Mouse (Mus musculus) MEL (cell line): Measurements from ENCODE around the gene Agbl2. TPM values are rescaled to one million over a fixed set of nuclear protein-coding genes. Genes with fewer than 3 reads are reported as not detected.
A peak's percentile ranks its signal among the peaks of the same experiment; 100 is the strongest.

ENCODE experiments used
- DNase-seq: peaks from one replicate; pipeline ENCODE4 v3.0.0; 2011; ENCODE audit warnings: low read depth, low spot score
- H3K27ac ChIP-seq: 2 replicates; pipeline ENCODE4 v1.5.1; 2012; ENCODE audit warnings: low read depth, mild to moderate bottlenecking, control low read depth, low read length, moderate library complexity; ENCODE audit not compliant: control insufficient read depth
- H3K27me3 ChIP-seq, 2 experiments: fragments of 150-350 bp in 1 of 2; sonication (generic) in 1 of 2; 2 replicates each; pipeline ENCODE4 v1.6.1; 2012; ENCODE audit warnings: low read length in 2 of 2, mild to moderate bottlenecking in 2 of 2, improper control_type of control experiment in 1 of 2, moderate library complexity in 1 of 2; ENCODE audit not compliant: insufficient read depth in 2 of 2, control insufficient read depth in 1 of 2
- H3K36me3 ChIP-seq, 2 experiments: 2 replicates each; pipeline ENCODE4 v1.6.1; 2012 to 2014; ENCODE audit warnings: low read length in 2 of 2, improper control_type of control experiment in 1 of 2, inconsistent platforms in 1 of 2, mild to moderate bottlenecking in 1 of 2; ENCODE audit not compliant: insufficient read depth in 2 of 2, control insufficient read depth in 1 of 2
- H3K4me1 ChIP-seq, 2 experiments: fragments of 150-350 bp in 1 of 2; sonication (generic) in 1 of 2; 2 replicates each; pipeline ENCODE4 v1.6.1; 2012; ENCODE audit warnings: low read length in 2 of 2, improper control_type of control experiment in 1 of 2, mild to moderate bottlenecking in 1 of 2; ENCODE audit not compliant: insufficient read depth in 2 of 2, control insufficient read depth in 1 of 2
- H3K4me3 ChIP-seq, 2 experiments: fragments of 150-350 bp in 1 of 2; sonication (generic) in 1 of 2; 2 replicates each; pipeline ENCODE4 v1.5.1; 2012; ENCODE audit warnings: low read depth in 2 of 2, low read length in 2 of 2, mild to moderate bottlenecking in 2 of 2, moderate library complexity in 2 of 2, control low read depth in 1 of 2, improper control_type of control experiment in 1 of 2; ENCODE audit not compliant: control insufficient read depth in 1 of 2, insufficient read depth in 1 of 2
- H3K79me2 ChIP-seq: 2 replicates; pipeline ENCODE4 v1.6.1; 2012; ENCODE audit warnings: mild to moderate bottlenecking, low read length, moderate library complexity; ENCODE audit not compliant: control insufficient read depth, poor library complexity, insufficient read depth
- H3K9ac ChIP-seq: 2 replicates; pipeline ENCODE4 v1.6.1; 2012; ENCODE audit warnings: low read depth, mild to moderate bottlenecking, control low read depth, low read length, moderate library complexity; ENCODE audit not compliant: control insufficient read depth, poor library complexity, severe bottlenecking
- H3K9me3 ChIP-seq: fragments of 150-350 bp; sonication (generic); replicated peaks from 2 replicates; pipeline ENCODE4 v1.6.1; 2012; ENCODE audit warnings: mild to moderate bottlenecking, low read length, improper control_type of control experiment, moderate library complexity; ENCODE audit not compliant: insufficient read depth
- CHD1 ChIP-seq: IDR thresholded peaks from 2 replicates; pipeline ENCODE4 v1.6.1; 2012; ENCODE audit warnings: low read depth, mild to moderate bottlenecking, inconsistent platforms, low read length, improper control_type of control experiment
- CTCF ChIP-seq, 3 experiments: IDR thresholded peaks in 2 of 3; conservative IDR thresholded peaks in 1 of 3; 2 replicates each; pipeline ENCODE4 v1.5.1; 2011 to 2012; ENCODE audit warnings: low read length in 3 of 3, low read depth in 2 of 3, mild to moderate bottlenecking in 2 of 3, improper control_type of control experiment in 1 of 3, inconsistent platforms in 1 of 3, mixed read lengths in 1 of 3, moderate library complexity in 1 of 3; ENCODE audit not compliant: control insufficient read depth in 1 of 3, insufficient read depth in 1 of 3, poor library complexity in 1 of 3, severe bottlenecking in 1 of 3
- E2F4 ChIP-seq: IDR thresholded peaks from 2 replicates; pipeline ENCODE4 v1.6.1; 2011; ENCODE audit warnings: low read depth, low read length, improper control_type of control experiment, borderline replicate concordance
- ELF1 ChIP-seq: IDR thresholded peaks from 2 replicates; pipeline ENCODE4 v1.6.1; 2014; ENCODE audit warnings: low read depth, mild to moderate bottlenecking, inconsistent platforms, low read length, improper control_type of control experiment, moderate library complexity
- ETS1 ChIP-seq: IDR thresholded peaks from 2 replicates; pipeline ENCODE4 v1.6.1; 2012; ENCODE audit warnings: low read depth, mild to moderate bottlenecking, inconsistent platforms, low read length, improper control_type of control experiment, moderate library complexity
- GATA1 ChIP-seq: IDR thresholded peaks from 2 replicates; pipeline ENCODE4 v1.6.1; 2011; ENCODE audit warnings: low read depth, low read length, improper control_type of control experiment
- HCFC1 ChIP-seq: IDR thresholded peaks from 2 replicates; pipeline ENCODE4 v1.6.1; 2012; ENCODE audit warnings: low read depth, mild to moderate bottlenecking, inconsistent platforms, low read length, improper control_type of control experiment, moderate library complexity
- MAX ChIP-seq: IDR thresholded peaks from 2 replicates; pipeline ENCODE4 v1.6.1; 2011; ENCODE audit warnings: low read length, improper control_type of control experiment
- MAZ ChIP-seq: IDR thresholded peaks from 2 replicates; pipeline ENCODE4 v1.6.1; 2012; ENCODE audit warnings: low read depth, mild to moderate bottlenecking, inconsistent platforms, low read length, improper control_type of control experiment
- MEF2A ChIP-seq: IDR thresholded peaks from 2 replicates; pipeline ENCODE4 v1.6.1; 2014; ENCODE audit warnings: low read depth, mild to moderate bottlenecking, inconsistent platforms, low read length, improper control_type of control experiment; ENCODE audit not compliant: poor library complexity, insufficient replicate concordance, severe bottlenecking; ENCODE audit errors: extremely low read depth
- MXI1 ChIP-seq: IDR thresholded peaks from 2 replicates; pipeline ENCODE4 v1.6.1; 2011; ENCODE audit warnings: mild to moderate bottlenecking, low read depth, low read length, improper control_type of control experiment
- MYB ChIP-seq: IDR thresholded peaks from 2 replicates; pipeline ENCODE4 v1.6.1; 2011; ENCODE audit warnings: mild to moderate bottlenecking, low read depth, low read length, improper control_type of control experiment
- MYC ChIP-seq: IDR thresholded peaks from 2 replicates; pipeline ENCODE4 v1.6.1; 2011; ENCODE audit warnings: low read depth, mild to moderate bottlenecking, low read length, improper control_type of control experiment, moderate library complexity
- NELFE ChIP-seq: IDR thresholded peaks from 2 replicates; pipeline ENCODE4 v1.6.1; 2011; ENCODE audit warnings: low read depth, low read length, improper control_type of control experiment
- NRF1 ChIP-seq: IDR thresholded peaks from 2 replicates; pipeline ENCODE4 v1.6.1; 2014; ENCODE audit warnings: low read depth, mild to moderate bottlenecking, inconsistent platforms, low read length, improper control_type of control experiment, moderate library complexity; ENCODE audit not compliant: poor library complexity, insufficient read depth, severe bottlenecking
- POLR2A ChIP-seq, 2 experiments: IDR thresholded peaks; 2 replicates each; pipeline ENCODE4 v1.6.1; 2011 to 2012; ENCODE audit warnings: low read length in 2 of 2, mild to moderate bottlenecking in 2 of 2, control low read depth in 1 of 2, improper control_type of control experiment in 1 of 2, low read depth in 1 of 2, moderate library complexity in 1 of 2; ENCODE audit not compliant: control insufficient read depth in 1 of 2, insufficient read depth in 1 of 2, poor library complexity in 1 of 2
- POLR2AphosphoS2 ChIP-seq: IDR thresholded peaks from 2 replicates; pipeline ENCODE4 v1.6.1; 2011; ENCODE audit warnings: low read length, improper control_type of control experiment
- POLR2AphosphoS5 ChIP-seq: IDR thresholded peaks from 2 replicates; pipeline ENCODE4 v1.6.1; 2012; ENCODE audit warnings: low read depth, borderline replicate concordance, mild to moderate bottlenecking, inconsistent platforms, low read length, moderate library complexity, mixed read lengths
- RCOR1 ChIP-seq: IDR thresholded peaks from 2 replicates; pipeline ENCODE4 v1.6.1; 2012; ENCODE audit warnings: low read depth, mild to moderate bottlenecking, inconsistent platforms, low read length, improper control_type of control experiment
- SIN3A ChIP-seq: IDR thresholded peaks from 2 replicates; pipeline ENCODE4 v1.6.1; 2012; ENCODE audit warnings: low read length, improper control_type of control experiment, inconsistent platforms
- SMC3 ChIP-seq: IDR thresholded peaks from 2 replicates; pipeline ENCODE4 v1.6.1; 2011; ENCODE audit warnings: low read depth, low read length, improper control_type of control experiment
- TBP ChIP-seq: IDR thresholded peaks from 2 replicates; pipeline ENCODE4 v1.8.0; 2011; ENCODE audit warnings: low read depth, low read length, improper control_type of control experiment
- TCF12 ChIP-seq: IDR thresholded peaks from 2 replicates; pipeline ENCODE4 v1.6.1; 2014; ENCODE audit warnings: low read depth, mild to moderate bottlenecking, inconsistent platforms, low read length, improper control_type of control experiment, moderate library complexity
- ZC3H11A ChIP-seq: IDR thresholded peaks from 2 replicates; pipeline ENCODE4 v1.6.1; 2012; ENCODE audit warnings: low read depth, mild to moderate bottlenecking, inconsistent platforms, low read length, improper control_type of control experiment
- ZKSCAN1 ChIP-seq: IDR thresholded peaks from 2 replicates; pipeline ENCODE4 v1.6.1; 2012; ENCODE audit warnings: low read depth, mild to moderate bottlenecking, inconsistent platforms, low read length, improper control_type of control experiment, moderate library complexity
- ZMIZ1 ChIP-seq: IDR thresholded peaks from 2 replicates; pipeline ENCODE4 v1.6.1; 2012; ENCODE audit warnings: low read depth, mild to moderate bottlenecking, inconsistent platforms, low read length, improper control_type of control experiment, moderate library complexity
- ZNF384 ChIP-seq: IDR thresholded peaks from 2 replicates; pipeline ENCODE4 v1.6.1; 2012; ENCODE audit warnings: low read depth, mild to moderate bottlenecking, inconsistent platforms, low read length, improper control_type of control experiment
- polyA plus RNA-seq, 2 experiments: library from polyadenylated mRNA; stranded (reverse) in 1 of 2; unstranded in 1 of 2; fragments of >175 nt in 1 of 2; fragments of >200 nt in 1 of 2; gene quantifications; 2 replicates each; pipeline versions ENCODE4 v1.2.1 to v1.2.4; 2012; ENCODE audit warnings: low replicate concordance in 2 of 2, low read depth in 1 of 2; ENCODE audit not compliant: insufficient read length in 2 of 2, insufficient read depth in 1 of 2, missing spikeins in 1 of 2
- total RNA-seq: library from RNA; depleted of rRNA; stranded (reverse); fragments of 300-350 nt; gene quantifications from 2 replicates; pipeline ENCODE4 v1.2.3, GENCODE M21; 2012

Agbl2 gene
- total and polyA plus RNA-seq, 3 experiments: not detected

DNA sequence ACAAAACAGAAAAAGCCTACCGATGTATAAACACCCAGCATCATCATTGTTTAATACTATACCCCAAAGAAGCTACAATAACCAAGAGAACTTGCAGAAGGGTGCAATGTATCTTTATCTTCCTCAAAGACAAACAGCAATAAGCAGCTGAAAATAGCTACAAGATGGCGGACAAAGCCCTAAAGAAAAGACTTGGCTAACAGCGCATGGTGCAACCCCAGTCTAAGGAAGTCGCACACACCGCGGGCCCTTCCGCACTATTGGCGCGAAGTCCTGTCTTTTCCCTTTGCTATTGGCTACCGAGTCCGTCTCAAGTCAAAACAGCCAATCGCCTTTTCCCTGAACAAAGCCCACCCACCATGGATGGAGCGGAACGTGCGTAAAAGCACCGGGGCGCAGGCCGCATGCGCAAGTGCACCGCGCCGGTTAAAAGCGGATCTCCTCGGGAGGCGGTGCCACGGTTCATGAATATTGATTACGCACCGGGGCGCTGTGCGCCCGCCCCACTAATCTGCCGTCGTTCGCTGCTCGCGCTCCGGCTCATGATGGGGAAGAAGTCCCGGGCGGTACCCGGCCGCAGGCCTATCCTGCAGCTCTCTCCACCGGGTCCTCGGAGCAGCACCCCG, 37.4 kb upstream of the Agbl2 start, which contains the start of gene Fnbp4:
Fnbp4 (plus strand) TSS at position 318 of the 626 bp plus-strand sequence.
- TF ChIP-seq ZC3H11A: no peak
- peak; percentile 74 to 96; a peak in 3 of 4 replicates for TF ChIP-seq POLR2A (IDR thresholded peaks at IDR 0.05; ENCODE audit: control insufficient read depth in 1 of 2, insufficient read depth in 1 of 2, low read depth in 1 of 2, low read length in 2 of 2, poor library complexity in 1 of 2)
- TF ChIP-seq MXI1: peak; percentile 13; the same call in 1 of the 2 replicates
- TF ChIP-seq MAZ: no peak
- TF ChIP-seq NELFE: peak; percentile 89
- TF ChIP-seq GATA1: peak; percentile 15; the same call in 1 of the 2 replicates
- TF ChIP-seq RCOR1: no peak
- TF ChIP-seq ZNF384: no peak
- TF ChIP-seq E2F4: peak; percentile 95; the same call in 1 of the 2 replicates
- TF ChIP-seq POLR2AphosphoS5: peak; percentile 86; the same call in 1 of the 2 replicates
- TF ChIP-seq NRF1: peak; percentile 99; the same call in 1 of the 2 replicates
- no peak for TF ChIP-seq SMC3
- TF ChIP-seq ELF1: peak; percentile 92
- peak; percentile 66; the same call in 1 of the 2 replicates for TF ChIP-seq ZMIZ1
- no peak for TF ChIP-seq ZKSCAN1
- TF ChIP-seq TCF12: peak; percentile 5; the same call in 1 of the 2 replicates
- TF ChIP-seq CHD1: peak; percentile 97
- TF ChIP-seq POLR2AphosphoS2: peak; percentile 35; the same call in 1 of the 2 replicates
- peak; percentile 10; the same call in 1 of the 2 replicates for TF ChIP-seq SIN3A
- TF ChIP-seq TBP: peak; percentile 90
- peak; percentile 7; the same call in 1 of the 2 replicates for TF ChIP-seq ETS1
- peak; percentile 91 for TF ChIP-seq MAX
- no peak for TF ChIP-seq MEF2A
- no peak for TF ChIP-seq MYB
- TF ChIP-seq HCFC1: peak; percentile 78
- peak; percentile 99 for TF ChIP-seq MYC
- no peak for TF ChIP-seq CTCF (IDR thresholded peaks at IDR 0.05 in 2 of 3, conservative IDR thresholded peaks at IDR 0.05 in 1 of 3; ENCODE audit: control insufficient read depth in 1 of 3, insufficient read depth in 1 of 3, low read depth in 2 of 3, low read length in 3 of 3, poor library complexity in 1 of 3, severe bottlenecking in 1 of 3)
- peaks cover 44% of the 10 kb centered on the region for H3K79me2 ChIP-seq
- no peaks in the 10 kb centered on the region for H3K27me3 ChIP-seq
- peaks cover 8 to 25% of the 10 kb centered on the region in 2 experiments for H3K4me1 ChIP-seq
- H3K9me3 ChIP-seq: no peaks in the 10 kb centered on the region
- peak within 1 kb of the TSS; percentile 92 for H3K27ac ChIP-seq
- H3K9ac ChIP-seq: peak within 1 kb of the TSS; percentile 98
- H3K4me3 ChIP-seq: peak within 1 kb of the TSS; percentile 84 to 86
- DNase-seq: peak; percentile 99
- peaks cover 11 to 38% of the 10 kb centered on the region in 2 experiments for H3K36me3 ChIP-seq
